In genomic region chr2:18231143-18231542, GRCm38 (mm10) we compare ENCODE assay signal across 29 mouse cellular contexts.
DNase-seq lines count a peak whose midpoint lies in the region; ATAC-seq and TF ChIP-seq lines count a peak whose summit lies in the region.
"Had no signal": no experiment of that assay in that cellular context is flagged by ENCODE, and none has a peak within 500 bp of the region (broad histone marks: within the 10 kb centered on the region; RNA-seq: fewer than 3 reads in every experiment).

No protein-coding gene starts in this region.

- no peaks in the 10 kb centered on the region for H3K36me3 ChIP-seq in embryonic facial prominence, embryonic 11.5 days (replicated peaks; ENCODE audit: control insufficient read depth, insufficient read depth, low read depth, low read length)
- H3K36me3 ChIP-seq in embryonic facial prominence, embryonic 10.5 days (replicated peaks), result 0 out of 2 replicates have a peak, but pooled peaks cover 3% of the 10 kb centered on the region
- no peaks in the 10 kb centered on the region for H3K36me3 ChIP-seq in kidney, embryonic 14.5 days (ENCODE audit: control insufficient read depth, insufficient read depth, low read length)
- H3K36me3 ChIP-seq in kidney, adult 2 months (ENCODE audit: control insufficient read depth, insufficient read depth, low read length), result no peaks in the 10 kb centered on the region; the same call in 1 of the 2 replicates
- H3K36me3 ChIP-seq in kidney, postnatal 0 days (ENCODE audit: insufficient read depth, low read length), result no peaks in the 10 kb centered on the region
- H3K36me3 ChIP-seq: embryonic facial prominence, embryonic 13.5 days; embryonic facial prominence, embryonic 15.5 days had no signal

- no peak overlapping the region for H3K9ac ChIP-seq in embryonic facial prominence, embryonic 11.5 days (replicated peaks; ENCODE audit: low read length)
- H3K9ac ChIP-seq in kidney, embryonic 14.5 days (ENCODE audit: low read depth, low read length), result no peak overlapping the region
- no peak overlapping the region for H3K9ac ChIP-seq in kidney, postnatal 0 days (ENCODE audit: low read depth, low read length)
- H3K9ac ChIP-seq: embryonic facial prominence, embryonic 13.5 days; embryonic facial prominence, embryonic 15.5 days; forebrain, embryonic 12.5 days had no signal

- ATAC-seq in embryonic facial prominence, embryonic 11.5 days (replicated peaks; ENCODE audit: insufficient number of reproducible peaks, low FRiP score, low TSS enrichment, low read depth), result no peak
- peak; percentile 59; the same call in 1 of the 2 replicates for ATAC-seq in kidney, embryonic 14.5 days (ENCODE audit: low FRiP score, low TSS enrichment)
- no peak for ATAC-seq in kidney, postnatal 0 days (replicated peaks; ENCODE audit: low FRiP score, low read depth)
- ATAC-seq: activated CD4-positive, CD25-positive, alpha-beta regulatory T cell, adult 4 months; CD4-positive, CD25-positive, alpha-beta regulatory T cell, adult 4 months; forebrain, embryonic 14.5 days; forebrain, embryonic 16.5 days; Patski had no signal

- no peak overlapping the region for H3K4me2 ChIP-seq in embryonic facial prominence, embryonic 11.5 days (ENCODE audit: low read depth, low read length)
- H3K4me2 ChIP-seq in kidney, embryonic 14.5 days (replicated peaks; ENCODE audit: low read depth, low read length), result no peak overlapping the region
- H3K4me2 ChIP-seq in kidney, postnatal 0 days (ENCODE audit: low read length), result no peak overlapping the region
- H3K4me2 ChIP-seq: embryonic facial prominence, embryonic 13.5 days; embryonic facial prominence, embryonic 15.5 days; forebrain, embryonic 12.5 days had no signal

- 17% methylated on average over 4 of the region's 4 CpGs for WGBS in embryonic facial prominence, embryonic 11.5 days
- WGBS in embryonic facial prominence, embryonic 10.5 days, result 27% methylated on average over 4 of the region's 4 CpGs
- WGBS in kidney, embryonic 14.5 days, result 25% methylated on average over 4 of the region's 4 CpGs
- WGBS in kidney, adult 2 months, result 79% methylated on average over 4 of the region's 4 CpGs
- 47% methylated on average over 4 of the region's 4 CpGs for WGBS in kidney, postnatal 0 days

- H3K27me3 ChIP-seq in embryonic facial prominence, embryonic 11.5 days (ENCODE audit: control insufficient read depth, insufficient read depth, low read length), result no peaks in the 10 kb centered on the region
- H3K27me3 ChIP-seq in embryonic facial prominence, embryonic 10.5 days (replicated peaks; ENCODE audit: low read depth, poor library complexity, severe bottlenecking), result no peaks in the 10 kb centered on the region
- H3K27me3 ChIP-seq in kidney, embryonic 14.5 days (ENCODE audit: control insufficient read depth, insufficient read depth, low read length), result no peaks in the 10 kb centered on the region
- H3K27me3 ChIP-seq in kidney, adult 2 months (replicated peaks; ENCODE audit: control insufficient read depth, insufficient read depth, low read length), result no peaks in the 10 kb centered on the region
- H3K27me3 ChIP-seq in kidney, postnatal 0 days (ENCODE audit: insufficient read depth, low read length), result no peaks in the 10 kb centered on the region
- H3K27me3 ChIP-seq: CH12.LX; embryonic facial prominence, embryonic 13.5 days; embryonic facial prominence, embryonic 15.5 days; forebrain, embryonic 12.5 days; Patski had no signal

- H3K27ac ChIP-seq in embryonic facial prominence, embryonic 11.5 days (replicated peaks; ENCODE audit: low read depth, low read length), result no peak overlapping the region
- no peak overlapping the region for H3K27ac ChIP-seq in embryonic facial prominence, embryonic 10.5 days (replicated peaks)
- H3K27ac ChIP-seq in kidney, embryonic 14.5 days (ENCODE audit: low read depth, low read length), result no peak overlapping the region
- no peak overlapping the region for H3K27ac ChIP-seq in kidney, adult 2 months (ENCODE audit: insufficient read depth, low read depth, low read length)
- no peak overlapping the region for H3K27ac ChIP-seq in kidney, postnatal 0 days
- H3K27ac ChIP-seq: embryonic facial prominence, embryonic 13.5 days; embryonic facial prominence, embryonic 15.5 days; forebrain, embryonic 10.5 days; forebrain, embryonic 12.5 days had no signal

- H3K4me1 ChIP-seq in embryonic facial prominence, embryonic 11.5 days (ENCODE audit: control insufficient read depth, insufficient read depth, low read length), result no peaks in the 10 kb centered on the region
- H3K4me1 ChIP-seq in embryonic facial prominence, embryonic 10.5 days, result peaks cover 54% of the 10 kb centered on the region
- peaks cover 8% of the 10 kb centered on the region; the same call in 1 of the 2 replicates for H3K4me1 ChIP-seq in kidney, embryonic 14.5 days (ENCODE audit: control insufficient read depth, insufficient read depth, low read length)
- no peaks in the 10 kb centered on the region for H3K4me1 ChIP-seq in kidney, adult 2 months (ENCODE audit: control insufficient read depth, insufficient read depth, low read length)
- no peaks in the 10 kb centered on the region for H3K4me1 ChIP-seq in kidney, postnatal 0 days (replicated peaks; ENCODE audit: insufficient read depth, low read length)
- H3K4me1 ChIP-seq: embryonic facial prominence, embryonic 15.5 days had no signal

- no peak for TF ChIP-seq CTCF in kidney, adult 2 months (conservative IDR thresholded peaks at IDR 0.05; ENCODE audit: insufficient read depth, insufficient read length, low read depth, low read length)
- no peak for TF ChIP-seq CTCF in kidney, postnatal 0 days (IDR thresholded peaks at IDR 0.05; ENCODE audit: low read depth)

- no peak overlapping the region for H3K4me3 ChIP-seq in embryonic facial prominence, embryonic 11.5 days (ENCODE audit: low read depth, low read length)
- H3K4me3 ChIP-seq in embryonic facial prominence, embryonic 10.5 days, result no peak overlapping the region
- no peak overlapping the region for H3K4me3 ChIP-seq in kidney, embryonic 14.5 days (ENCODE audit: low read length)
- H3K4me3 ChIP-seq in kidney, adult 2 months (ENCODE audit: insufficient read depth, low read depth, low read length), result no peak overlapping the region
- no peak overlapping the region for H3K4me3 ChIP-seq in kidney, postnatal 0 days (replicated peaks; ENCODE audit: low read depth, low read length)
- H3K4me3 ChIP-seq: embryonic facial prominence, embryonic 13.5 days; embryonic facial prominence, embryonic 15.5 days; erythroblast, embryonic 14.5 days; forebrain, embryonic 10.5 days; forebrain, embryonic 12.5 days had no signal

- H3K9me3 ChIP-seq in embryonic facial prominence, embryonic 11.5 days (replicated peaks; ENCODE audit: control insufficient read depth, low read length), result no peaks in the 10 kb centered on the region
- no peaks in the 10 kb centered on the region for H3K9me3 ChIP-seq in embryonic facial prominence, embryonic 10.5 days
- no peaks in the 10 kb centered on the region for H3K9me3 ChIP-seq in kidney, embryonic 14.5 days (ENCODE audit: control insufficient read depth, low read length)
- H3K9me3 ChIP-seq in kidney, postnatal 0 days (replicated peaks; ENCODE audit: low read length), result no peaks in the 10 kb centered on the region
- H3K9me3 ChIP-seq: embryonic facial prominence, embryonic 13.5 days; embryonic facial prominence, embryonic 15.5 days; forebrain, embryonic 10.5 days; forebrain, embryonic 12.5 days; G1E had no signal

- DNase-seq in embryo, embryonic 10 days (ENCODE audit: low spot score), result peak; percentile 35
- no peak for DNase-seq in embryo, embryonic 11 days
- peak; percentile 49 for DNase-seq in embryonic facial prominence, embryonic 11.5 days (ENCODE audit: low spot score)
- DNase-seq in embryonic facial prominence, embryonic 10.5 days (ENCODE audit: low spot score), result no peak
- no peak for DNase-seq in kidney, adult 2 months
- DNase-seq in kidney, postnatal 0 days (ENCODE audit: low spot score), result peak; percentile 12
- no peak for DNase-seq in kidney, postnatal 4 days
- DNase-seq: adrenal gland, adult 8-10 months; adrenal gland, postnatal 14 days; adrenal gland, postnatal 36 days; B cell, adult 2 months; cerebellum, adult 11-12 months; cerebellum, adult 2 months; cerebellum, adult 9-10 months; cerebellum, postnatal 10 days; cerebellum, postnatal 25 days had no signal

- TF ChIP-seq POLR2A in kidney, adult 2 months (IDR thresholded peaks at IDR 0.05; ENCODE audit: low read depth, low read length), result no peak

Comparison
In these comparisons a context has a peak if more than half of its experiments do, and no peak if none do; other contexts are left out.
1. DNase-seq: peak in embryo, embryonic 10 days (single experiment), embryonic facial prominence, embryonic 11.5 days (single experiment) and kidney, postnatal 0 days (single experiment); none in embryo, embryonic 11 days (single experiment), embryonic facial prominence, embryonic 10.5 days (single experiment), kidney, adult 2 months (single experiment) and kidney, postnatal 4 days (0 of 2).